Mouse (Mus musculus) testis, adult 2 months (tissue): ENCODE data around the gene Scgb1b27. TPM values are rescaled to one million over a fixed set of nuclear protein-coding genes. Genes with fewer than 3 reads are reported as not detected.
"Not testable (repeated sequence)": the region's sequence is repeated elsewhere in the genome, so short reads cannot be mapped to it uniquely, and the experiment has no call there.

Experiments used
- H3K27ac ChIP-seq: fragments of 200-500 bp; 2 replicates; pipeline ENCODE4 v1.5.1; 2012; ENCODE audit warnings: low read depth, low read length; ENCODE audit not compliant: control insufficient read depth, insufficient read depth
- H3K27me3 ChIP-seq: fragments of 200-500 bp; 2 replicates; pipeline ENCODE4 v1.6.1; 2012; ENCODE audit warnings: mild to moderate bottlenecking, low read length, moderate library complexity; ENCODE audit not compliant: control insufficient read depth, insufficient read depth
- H3K36me3 ChIP-seq: fragments of 200-500 bp; 2 replicates; pipeline ENCODE4 v1.6.1; 2012; ENCODE audit warnings: mild to moderate bottlenecking, low read length; ENCODE audit not compliant: control insufficient read depth, insufficient read depth
- H3K4me1 ChIP-seq: fragments of 200-500 bp; 2 replicates; pipeline ENCODE4 v1.6.1; 2012; ENCODE audit warnings: low read length; ENCODE audit not compliant: control insufficient read depth, insufficient read depth
- H3K4me3 ChIP-seq: fragments of 200-500 bp; 2 replicates; pipeline ENCODE4 v1.5.1; 2012; ENCODE audit warnings: low read depth, mild to moderate bottlenecking, low read length, moderate library complexity, mixed read lengths; ENCODE audit not compliant: control insufficient read depth
- CTCF ChIP-seq: fragments of 200-500 bp; IDR thresholded peaks from 2 replicates; pipeline ENCODE4 v1.5.1; 2012; ENCODE audit warnings: low read depth, mild to moderate bottlenecking, inconsistent platforms, low read length, moderate library complexity; ENCODE audit not compliant: control insufficient read depth, insufficient read depth, insufficient replicate concordance
- POLR2A ChIP-seq: fragments of 200-500 bp; IDR thresholded peaks from 2 replicates; pipeline ENCODE4 v1.6.1; 2012; ENCODE audit warnings: low read depth, mild to moderate bottlenecking, inconsistent platforms, low read length, moderate library complexity; ENCODE audit not compliant: control insufficient read depth
- polyA plus RNA-seq: library from polyadenylated mRNA; depleted of rRNA; stranded (reverse); fragments of >200 nt; gene quantifications from 2 replicates; pipeline ENCODE4 v1.2.3, GENCODE M21; 2012; rRNA removed

The Scgb1b27 gene
- not detected in 2 replicates for polyA plus RNA-seq

DNA sequence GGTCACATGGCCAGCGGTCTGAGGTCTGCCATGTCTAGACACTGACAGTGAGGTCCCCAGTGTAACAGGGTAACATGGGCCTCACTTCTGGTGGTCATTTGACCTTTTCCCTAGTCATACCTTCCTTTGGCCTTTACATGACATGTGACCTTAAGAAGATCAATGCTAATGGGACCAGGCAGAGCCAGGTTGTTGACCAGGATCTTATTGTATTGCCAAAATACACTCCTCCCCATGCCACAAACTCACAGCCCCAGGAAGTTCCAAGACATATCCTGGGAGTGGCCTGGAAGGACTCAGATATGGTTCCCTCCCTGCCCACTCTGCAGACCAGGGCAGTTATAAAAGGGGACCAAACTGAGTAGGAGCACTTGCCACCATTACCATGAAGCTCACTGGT is at the start of gene Scgb1b27:
TSS of gene Scgb1b27 (plus strand) at position 301 of the 400 bp plus-strand sequence.
- H3K4me1 ChIP-seq, H3K36me3 ChIP-seq, H3K4me3 ChIP-seq, H3K27me3 ChIP-seq, H3K27ac ChIP-seq: not testable (repeated sequence)

GRCm38 (mm10) chr7:33982281-33982680 is 39.0 kb upstream of the Scgb1b27 start:
- not testable (repeated sequence) for H3K27ac ChIP-seq, H3K27me3 ChIP-seq, H3K4me1 ChIP-seq, H3K36me3 ChIP-seq, H3K4me3 ChIP-seq
- peak; percentile 41; the same call in 1 of the 2 replicates for TF ChIP-seq CTCF

- Histone ChIP-seq H3K4me3 (no peak within 1 kb of the TSS), H3K27ac (no peak within 1 kb of the TSS), H3K36me3 (no peaks in the 10 kb centered on the region), H3K4me1 (no peaks in the 10 kb centered on the region), H3K27me3 (no peaks in the 10 kb centered on the region)
- TF ChIP-seq CTCF (no peak), POLR2A (no peak)
Observed at GRCm38 (mm10) chr7:34013842-34014241, 7.4 kb upstream of the Scgb1b27 start, which contains the start of gene Scgb2b27. Scgb2b27 (minus strand) TSS chr7:34013942.

DNA sequence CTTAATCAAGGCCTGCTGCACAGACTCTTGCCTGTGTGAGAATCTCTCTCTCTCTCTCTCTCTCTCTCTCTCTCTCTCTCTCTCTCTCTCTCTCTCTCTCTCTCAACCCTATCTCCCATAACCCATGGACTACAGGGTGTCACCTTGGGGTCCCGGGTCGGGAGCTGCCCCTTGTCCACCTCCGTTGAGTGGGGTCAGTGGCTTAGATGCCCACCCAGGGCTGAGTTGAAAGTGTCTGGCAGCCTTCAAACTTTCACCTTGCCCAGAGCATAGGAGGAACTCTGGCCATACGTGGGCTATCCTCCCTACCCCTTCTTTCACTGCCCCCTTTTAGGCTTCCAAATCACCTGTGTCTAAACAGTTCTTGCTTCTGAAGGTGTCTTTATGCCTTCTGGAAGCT is 4.4 kb downstream of the Scgb1b27 start:
- H3K27me3 ChIP-seq = no peaks in the 10 kb centered on the region
- no peak overlapping the region for H3K4me3 ChIP-seq
- no peaks in the 10 kb centered on the region for H3K36me3 ChIP-seq
- no peaks in the 10 kb centered on the region for H3K4me1 ChIP-seq
- H3K27ac ChIP-seq = no peak overlapping the region
- TF ChIP-seq POLR2A (no peak), CTCF (no peak)

- H3K4me3 ChIP-seq, H3K36me3 ChIP-seq, H3K27ac ChIP-seq, H3K27me3 ChIP-seq, H3K4me1 ChIP-seq: not testable (repeated sequence)
Observed at GRCm38 (mm10) chr7:34027202-34027601, 5.9 kb downstream of the Scgb1b27 start.

- TF ChIP-seq POLR2A = no peak
- TF ChIP-seq CTCF = no peak
- H3K36me3 ChIP-seq = no peaks in the 10 kb centered on the region
- no peak overlapping the region for H3K27ac ChIP-seq
- H3K4me3 ChIP-seq = no peak overlapping the region
- no peaks in the 10 kb centered on the region for H3K4me1 ChIP-seq
- no peaks in the 10 kb centered on the region for H3K27me3 ChIP-seq
Observed at GRCm38 (mm10) chr7:34030026-34030425, 8.7 kb downstream of the Scgb1b27 start.

- not testable (repeated sequence) for H3K27ac ChIP-seq, H3K4me3 ChIP-seq, H3K36me3 ChIP-seq, H3K4me1 ChIP-seq, H3K27me3 ChIP-seq
Observed at GRCm38 (mm10) chr7:34034579-34034978, 13.3 kb downstream of the Scgb1b27 start.

- H3K4me1 ChIP-seq, H3K27me3 ChIP-seq, H3K27ac ChIP-seq, H3K36me3 ChIP-seq, H3K4me3 ChIP-seq: not testable (repeated sequence)
Observed at GRCm38 (mm10) chr7:34036076-34036815, 15.0 kb downstream of the Scgb1b27 start.

DNA sequence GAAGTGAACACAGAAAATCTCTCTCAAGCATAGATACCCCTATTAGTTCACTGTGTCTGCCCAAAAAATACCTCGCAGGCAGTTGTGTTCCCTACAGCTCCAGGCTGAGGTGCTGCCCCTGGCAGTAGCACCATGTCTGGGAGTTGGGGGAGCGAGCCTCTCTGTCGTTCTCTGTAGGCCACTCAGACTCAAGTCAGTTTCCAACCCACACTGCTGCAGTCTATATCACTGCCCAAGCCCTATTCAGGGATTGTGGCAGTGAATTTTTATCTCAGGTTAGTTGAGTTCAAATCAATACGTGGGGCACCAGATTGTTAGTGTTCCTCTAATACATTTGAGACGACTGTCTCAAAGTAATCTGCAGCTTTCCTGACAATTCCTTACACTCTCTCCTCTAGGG is 46.8 kb downstream of the Scgb1b27 start:
- not testable (repeated sequence) for H3K4me3 ChIP-seq, H3K27me3 ChIP-seq, H3K36me3 ChIP-seq, H3K27ac ChIP-seq, H3K4me1 ChIP-seq
